Mouse (Mus musculus): ENCODE measurements at regions not wholly inside any gene's neighbourhood (a gene's known extent, or its start where the extent isn't known, plus 50 kb on each side); places are given as distances from the start of the nearest gene placed in this dataset.

DNA sequence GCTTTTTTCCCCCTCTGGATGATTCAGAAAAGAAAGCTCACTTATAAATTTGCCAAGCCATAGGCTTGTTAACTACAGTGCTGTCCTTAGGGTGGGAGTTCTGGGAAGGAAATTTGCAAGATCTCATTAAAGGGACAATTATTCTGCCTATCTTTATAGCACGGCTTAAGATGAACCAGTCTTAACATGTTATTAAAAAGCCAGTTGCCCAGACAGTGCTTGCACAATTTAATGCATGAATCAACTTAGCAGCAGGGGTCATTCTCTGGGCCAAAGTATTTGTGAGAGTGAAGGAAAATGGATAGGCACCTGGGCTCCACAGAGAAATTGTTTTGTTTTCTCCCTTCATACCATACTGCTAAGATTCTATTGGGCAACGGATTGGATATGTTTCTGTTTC is 733.0 kb upstream of the Edil3 start:
- peak; percentile 63 for DNase-seq (ENCODE audit: low read depth)
